Comparison of ENCODE assay signal across 10 mouse cellular contexts in the genomic region with DNA sequence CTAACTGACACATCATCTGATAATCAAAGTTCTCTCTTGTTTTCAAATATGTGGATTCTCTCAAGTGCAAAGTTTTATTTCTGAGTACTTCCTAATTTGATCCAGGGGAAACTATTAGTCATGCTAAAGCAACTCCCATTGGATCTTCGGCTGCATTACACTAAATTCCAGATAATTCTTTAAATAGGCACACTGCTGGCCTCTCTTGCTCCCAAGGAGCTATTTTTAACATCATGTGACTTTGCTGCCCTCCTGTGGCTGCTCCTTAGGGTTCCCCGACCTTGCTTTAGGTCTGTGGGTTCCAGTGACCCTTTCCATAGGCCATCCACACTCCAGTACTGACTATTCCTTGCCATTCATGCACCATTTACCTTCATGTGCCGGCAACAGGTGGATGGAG.
DNase-seq lines count a peak whose midpoint lies in the region; TF ChIP-seq lines count a peak whose summit lies in the region.
"Had no signal": no experiment of that assay in that cellular context is flagged by ENCODE, and none has a peak within 500 bp of the region (broad histone marks: within the 10 kb centered on the region; RNA-seq: fewer than 3 reads in every experiment).

No protein-coding gene starts in this region.

- no peaks in the 10 kb centered on the region for H3K27me3 ChIP-seq in E14TG2a.4 (ENCODE audit: insufficient read depth, low read length)
- H3K27me3 ChIP-seq in embryonic facial prominence, embryonic 10.5 days (replicated peaks; ENCODE audit: low read depth, poor library complexity, severe bottlenecking): no peaks in the 10 kb centered on the region

- no peaks in the 10 kb centered on the region for H3K9me3 ChIP-seq in E14TG2a.4 (ENCODE audit: low read length)
- H3K9me3 ChIP-seq in embryonic facial prominence, embryonic 10.5 days: no peaks in the 10 kb centered on the region

- WGBS in embryonic facial prominence, embryonic 10.5 days: 27% methylated on average over 3 of the region's 3 CpGs

- peak; percentile 29 for TF ChIP-seq CTCF in E14TG2a.4 (conservative IDR thresholded peaks at IDR 0.05; ENCODE audit: low read length)

- H3K4me1 ChIP-seq in E14TG2a.4 (replicated peaks; ENCODE audit: low read depth, low read length): no peaks in the 10 kb centered on the region
- no peaks in the 10 kb centered on the region for H3K4me1 ChIP-seq in embryonic facial prominence, embryonic 10.5 days

- no peaks in the 10 kb centered on the region for H3K36me3 ChIP-seq in E14TG2a.4 (ENCODE audit: insufficient read depth, low read length)
- H3K36me3 ChIP-seq in embryonic facial prominence, embryonic 10.5 days (replicated peaks): no peaks in the 10 kb centered on the region

- no peak overlapping the region for H3K4me3 ChIP-seq in E14TG2a.4 (replicated peaks; ENCODE audit: low read length)
- no peak overlapping the region for H3K4me3 ChIP-seq in embryonic facial prominence, embryonic 10.5 days
- H3K4me3 ChIP-seq: erythroblast, embryonic 14.5 days; myocyte had no signal

- H3K27ac ChIP-seq in embryonic facial prominence, embryonic 10.5 days (replicated peaks): no peak overlapping the region

- peak; percentile 24 to 49 for DNase-seq in cerebellum, postnatal 10 days
- no peak for DNase-seq in cerebellum, postnatal 36 days
- peak; percentile 79 for DNase-seq in embryonic facial prominence, embryonic 10.5 days (ENCODE audit: low spot score)
- peak; percentile 28 for DNase-seq in kidney, adult 11 months
- DNase-seq in lung, postnatal 10 days: peak; percentile 70
- no peak for DNase-seq in thymus, postnatal 14 days
- no peak for DNase-seq in spleen, postnatal 36 days (ENCODE audit: low spot score in 2 of 2)

Comparison
In these comparisons a context has a peak if more than half of its experiments do, and no peak if none do; other contexts are left out.
1. DNase-seq: peak in cerebellum, postnatal 10 days (2 of 2), embryonic facial prominence, embryonic 10.5 days (single experiment), kidney, adult 11 months (single experiment) and lung, postnatal 10 days (single experiment); none in cerebellum, postnatal 36 days (0 of 2), thymus, postnatal 14 days (single experiment) and spleen, postnatal 36 days (0 of 2).